ENCODE assay signal across 7 mouse cellular contexts in the genomic region with DNA sequence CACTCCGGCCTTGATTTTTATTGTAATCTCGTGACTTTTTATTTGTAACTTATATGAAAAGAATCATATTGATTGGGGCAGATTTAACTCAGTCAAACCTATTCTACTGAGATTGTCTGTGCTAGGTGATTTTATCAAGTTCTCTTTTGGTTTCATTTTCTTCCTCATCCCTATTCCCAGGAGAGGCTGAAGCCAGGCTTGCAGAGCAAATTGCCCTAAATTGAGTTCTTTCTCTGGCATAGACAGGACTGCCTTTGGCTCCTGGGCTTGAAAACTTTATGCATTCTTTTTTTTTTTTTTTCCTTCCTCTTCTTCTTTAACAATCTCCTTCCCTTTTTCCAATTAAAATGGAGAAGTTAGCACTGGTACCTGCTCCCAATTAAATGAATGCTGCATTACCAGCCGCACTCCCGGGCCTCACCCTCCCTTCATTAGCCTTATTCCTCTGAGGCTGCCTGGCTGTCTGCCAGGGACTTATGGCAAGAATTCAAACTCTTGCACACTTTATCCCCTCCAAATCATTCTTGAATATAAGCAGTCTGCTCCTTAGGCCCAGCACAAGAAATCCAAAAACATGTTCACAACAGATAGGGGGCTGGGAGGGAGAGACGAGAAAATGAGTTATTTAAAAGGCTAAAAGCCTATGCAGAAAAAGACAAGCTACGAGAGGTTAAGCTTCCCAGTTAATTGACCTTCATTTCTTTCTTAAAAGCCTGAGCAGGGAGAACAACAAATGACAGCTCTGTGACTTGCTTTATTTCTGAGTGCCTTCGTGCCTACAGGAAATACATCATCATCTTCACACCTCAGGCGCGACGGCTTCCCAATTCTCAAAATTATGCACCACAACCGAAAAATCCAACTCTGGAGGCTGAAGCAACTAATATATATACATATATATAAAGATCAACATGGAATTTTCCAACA.
A peak's percentile ranks its signal among the peaks of the same experiment; 100 is the strongest.
DNase-seq lines count a peak whose midpoint lies in the region; ATAC-seq and TF ChIP-seq lines count a peak whose summit lies in the region.

No protein-coding gene starts in this region.

- H3K27me3 ChIP-seq in lung, embryonic 14.5 days (ENCODE audit: insufficient read depth, low read length): no peaks in the 10 kb centered on the region
- H3K27me3 ChIP-seq in forebrain, embryonic 15.5 days: no peaks in the 10 kb centered on the region
- H3K27me3 ChIP-seq in liver, embryonic 12.5 days (replicated peaks): no peaks in the 10 kb centered on the region

- no peaks in the 10 kb centered on the region for H3K36me3 ChIP-seq in lung, embryonic 14.5 days (ENCODE audit: insufficient read depth)
- H3K36me3 ChIP-seq in forebrain, embryonic 15.5 days: no peaks in the 10 kb centered on the region
- H3K36me3 ChIP-seq in liver, embryonic 12.5 days: no peaks in the 10 kb centered on the region

- no peak overlapping the region for H3K4me3 ChIP-seq in lung, embryonic 14.5 days (ENCODE audit: low read depth, low read length)
- H3K4me3 ChIP-seq in forebrain, embryonic 15.5 days: no peak overlapping the region
- H3K4me3 ChIP-seq in liver, embryonic 12.5 days: no peak overlapping the region

- H3K4me2 ChIP-seq in lung, embryonic 14.5 days: no peak overlapping the region
- peak overlapping the region; percentile 5 for H3K4me2 ChIP-seq in forebrain, embryonic 15.5 days (replicated peaks)
- H3K4me2 ChIP-seq in liver, embryonic 12.5 days: no peak overlapping the region

- ATAC-seq in lung, embryonic 14.5 days (ENCODE audit: insufficient read depth): peak; percentile 89; the same call in 1 of the 2 replicates
- ATAC-seq in forebrain, embryonic 15.5 days (replicated peaks): peak; percentile 93
- ATAC-seq in liver, embryonic 12.5 days: no peak

- no peak for TF ChIP-seq CTCF in lung, embryonic 14.5 days (IDR thresholded peaks at IDR 0.05; ENCODE audit: low read depth)

- H3K27ac ChIP-seq in lung, embryonic 14.5 days (ENCODE audit: low read depth): no peak overlapping the region
- H3K27ac ChIP-seq in forebrain, embryonic 15.5 days (replicated peaks): peak overlapping the region; percentile 81
- H3K27ac ChIP-seq in liver, embryonic 12.5 days: no peak overlapping the region

- no peaks in the 10 kb centered on the region for H3K4me1 ChIP-seq in lung, embryonic 14.5 days (ENCODE audit: insufficient read depth)
- peaks cover 14% of the 10 kb centered on the region for H3K4me1 ChIP-seq in forebrain, embryonic 15.5 days
- H3K4me1 ChIP-seq in liver, embryonic 12.5 days: no peaks in the 10 kb centered on the region

- 50% methylated on average over 11 of the region's 11 CpGs for WGBS in lung, embryonic 14.5 days
- 20% methylated on average over 11 of the region's 11 CpGs for WGBS in forebrain, embryonic 15.5 days
- WGBS in liver, embryonic 12.5 days (ENCODE audit: insufficient replicate concordance): 60% methylated on average over 11 of the region's 11 CpGs

- DNase-seq in lung, embryonic 14.5 days: peak; percentile 90
- no peak for DNase-seq in lung, postnatal 25 days (ENCODE audit: low spot score)
- peak; percentile 44 for DNase-seq in brain, adult 2 months (ENCODE audit: low read depth, low spot score)
- DNase-seq in layer of hippocampus, postnatal 36 days: peak; percentile 18 to 36
- DNase-seq in right cerebral cortex, adult 18-20 months: peak; percentile 35

- no peak overlapping the region for H3K9ac ChIP-seq in lung, embryonic 14.5 days
- no peak overlapping the region for H3K9ac ChIP-seq in forebrain, embryonic 15.5 days (replicated peaks)
- no peak overlapping the region for H3K9ac ChIP-seq in liver, embryonic 12.5 days

- no peaks in the 10 kb centered on the region for H3K9me3 ChIP-seq in lung, embryonic 14.5 days (ENCODE audit: low read depth, low read length)
- H3K9me3 ChIP-seq in forebrain, embryonic 15.5 days: no peaks in the 10 kb centered on the region
- H3K9me3 ChIP-seq in liver, embryonic 12.5 days (replicated peaks): no peaks in the 10 kb centered on the region
